Mouse (Mus musculus) cerebellum, adult 2 months (tissue): ENCODE data around the gene Arhgap15.

ENCODE experiments used
- CTCF ChIP-seq: fragments of 200-500 bp; IDR thresholded peaks from 2 replicates; pipeline ENCODE4 v1.5.1; 2011; ENCODE audit warnings: low read depth, mild to moderate bottlenecking, control low read depth, low read length, moderate library complexity, borderline replicate concordance; ENCODE audit not compliant: insufficient read depth
- POLR2A ChIP-seq: fragments of 200-500 bp; IDR thresholded peaks from 2 replicates; pipeline ENCODE4 v1.6.1; 2011; ENCODE audit warnings: low read length, control low read depth, borderline replicate concordance; ENCODE audit not compliant: insufficient read depth

GRCm38 (mm10) chr2:44353594-44353993 lies 605.0 kb downstream of the Arhgap15 start:
- TF ChIP-seq POLR2A (no peak), CTCF (no peak)
